In genomic region chr7:101017021-101017461, GRCm38 (mm10) we compare ENCODE assay signal across 10 mouse cellular contexts. TPM values are rescaled to one million over a fixed set of nuclear protein-coding genes. Genes with fewer than 3 reads are reported as not detected.
A peak's percentile ranks its signal among the peaks of the same experiment; 100 is the strongest.
DNase-seq lines count a peak whose midpoint lies in the region; ATAC-seq and TF ChIP-seq lines count a peak whose summit lies in the region.
"Had no signal": no experiment of that assay in that cellular context is flagged by ENCODE, and none has a peak within 500 bp of the region (broad histone marks: within the 10 kb centered on the region; RNA-seq: fewer than 3 reads in every experiment).

No protein-coding gene starts in this region.

- WGBS in heart, embryonic 14.5 days: 76% methylated on average over 7 of the region's 7 CpGs
- WGBS in lung, embryonic 14.5 days: 79% methylated on average over 7 of the region's 7 CpGs
- WGBS in liver, embryonic 12.5 days (ENCODE audit: insufficient replicate concordance): 61% methylated on average over 7 of the region's 7 CpGs
- 86% methylated on average over 7 of the region's 7 CpGs for WGBS in kidney, adult 2 months

- H3K27me3 ChIP-seq in heart, embryonic 14.5 days (ENCODE audit: control insufficient read depth, insufficient read depth, low read length): peaks cover 28% of the 10 kb centered on the region
- H3K27me3 ChIP-seq in lung, embryonic 14.5 days (ENCODE audit: insufficient read depth, low read length): 0 out of 2 replicates have a peak, but pooled peaks cover 8% of the 10 kb centered on the region
- H3K27me3 ChIP-seq in liver, embryonic 12.5 days (replicated peaks): peaks cover 36% of the 10 kb centered on the region
- H3K27me3 ChIP-seq in kidney, adult 2 months (replicated peaks; ENCODE audit: control insufficient read depth, insufficient read depth, low read length): no peaks in the 10 kb centered on the region

- H3K4me2 ChIP-seq in heart, embryonic 14.5 days (ENCODE audit: low read length): no peak overlapping the region
- no peak overlapping the region for H3K4me2 ChIP-seq in lung, embryonic 14.5 days
- no peak overlapping the region for H3K4me2 ChIP-seq in liver, embryonic 12.5 days
- H3K4me2 ChIP-seq: lung, embryonic 15.5 days had no signal

- intact Hi-C loops in heart, postnatal 14 days (cut with DNase I): no loop called here

- DNase-seq in heart, postnatal 14 days: no peak
- DNase-seq in lung, embryonic 14.5 days: peak; percentile 36
- DNase-seq in lung, postnatal 14 days: no peak
- peak; percentile 75 to 83 for DNase-seq in gastrocnemius, adult 8-10 months (ENCODE audit: low spot score in 2 of 2)
- peak; percentile 67 for DNase-seq in right cerebral cortex, postnatal 4 days
- DNase-seq in kidney, adult 2 months: no peak
- DNase-seq: kidney, adult 9 months had no signal

- peak overlapping the region; percentile 21 to 56; a peak in 2 of 4 replicates for H3K27ac ChIP-seq in heart, embryonic 14.5 days (replicated peaks in 1 of 2; ENCODE audit: control insufficient read depth in 1 of 2, insufficient read depth in 1 of 2, low read depth in 2 of 2, low read length in 2 of 2)
- no peak overlapping the region for H3K27ac ChIP-seq in lung, embryonic 14.5 days (ENCODE audit: low read depth)
- H3K27ac ChIP-seq in liver, embryonic 12.5 days: no peak overlapping the region
- H3K27ac ChIP-seq in kidney, adult 2 months (ENCODE audit: insufficient read depth, low read depth, low read length): no peak overlapping the region
- H3K27ac ChIP-seq: lung, embryonic 15.5 days had no signal

- no peak overlapping the region for H3K9ac ChIP-seq in heart, embryonic 14.5 days (ENCODE audit: low read length)
- H3K9ac ChIP-seq in lung, embryonic 14.5 days: no peak overlapping the region
- no peak overlapping the region for H3K9ac ChIP-seq in liver, embryonic 12.5 days
- H3K9ac ChIP-seq: lung, embryonic 15.5 days had no signal

- H3K4me1 ChIP-seq in heart, embryonic 14.5 days (ENCODE audit: control insufficient read depth in 2 of 2, insufficient read depth in 2 of 2, low read length in 2 of 2): peaks cover 5 to 9% of the 10 kb centered on the region in 2 experiments; a peak in 3 of 4 replicates
- peaks cover 9% of the 10 kb centered on the region; the same call in 1 of the 2 replicates for H3K4me1 ChIP-seq in lung, embryonic 14.5 days (ENCODE audit: insufficient read depth)
- peaks cover 14% of the 10 kb centered on the region for H3K4me1 ChIP-seq in liver, embryonic 12.5 days
- H3K4me1 ChIP-seq in kidney, adult 2 months (ENCODE audit: control insufficient read depth, insufficient read depth, low read length): peaks cover 6% of the 10 kb centered on the region

- no peak for TF ChIP-seq CTCF in lung, embryonic 14.5 days (IDR thresholded peaks at IDR 0.05; ENCODE audit: low read depth)
- no peak for TF ChIP-seq CTCF in kidney, adult 2 months (conservative IDR thresholded peaks at IDR 0.05; ENCODE audit: insufficient read depth, insufficient read length, low read depth, low read length)

- no peaks in the 10 kb centered on the region for H3K9me3 ChIP-seq in heart, embryonic 14.5 days (ENCODE audit: control insufficient read depth, low read length)
- H3K9me3 ChIP-seq in lung, embryonic 14.5 days (ENCODE audit: low read depth, low read length): no peaks in the 10 kb centered on the region
- H3K9me3 ChIP-seq in liver, embryonic 12.5 days (replicated peaks): no peaks in the 10 kb centered on the region
- H3K9me3 ChIP-seq: lung, embryonic 15.5 days had no signal

- H3K4me3 ChIP-seq in heart, embryonic 14.5 days (ENCODE audit: control insufficient read depth in 1 of 2, insufficient read depth in 1 of 2, low read depth in 1 of 2, low read length in 2 of 2): no peak overlapping the region
- no peak overlapping the region for H3K4me3 ChIP-seq in lung, embryonic 14.5 days (ENCODE audit: low read depth, low read length)
- H3K4me3 ChIP-seq in liver, embryonic 12.5 days: no peak overlapping the region
- H3K4me3 ChIP-seq in kidney, adult 2 months (ENCODE audit: insufficient read depth, low read depth, low read length): no peak overlapping the region
- H3K4me3 ChIP-seq: lung, embryonic 15.5 days had no signal

- TF ChIP-seq POLR2A in kidney, adult 2 months (IDR thresholded peaks at IDR 0.05; ENCODE audit: low read depth, low read length): no peak

- no peaks in the 10 kb centered on the region for H3K36me3 ChIP-seq in heart, embryonic 14.5 days (ENCODE audit: control insufficient read depth, insufficient read depth, low read length)
- no peaks in the 10 kb centered on the region for H3K36me3 ChIP-seq in lung, embryonic 14.5 days (ENCODE audit: insufficient read depth)
- H3K36me3 ChIP-seq in liver, embryonic 12.5 days: no peaks in the 10 kb centered on the region
- no peaks in the 10 kb centered on the region for H3K36me3 ChIP-seq in kidney, adult 2 months (ENCODE audit: control insufficient read depth, insufficient read depth, low read length)
- H3K36me3 ChIP-seq: lung, embryonic 15.5 days had no signal

- ATAC-seq in heart, embryonic 14.5 days (ENCODE audit: insufficient number of reproducible peaks, insufficient read depth, low FRiP score, low read depth): 0 out of 2 replicates have a peak, but pooled peaks have one; percentile 14
- no peak for ATAC-seq in lung, embryonic 14.5 days (ENCODE audit: insufficient read depth)
- ATAC-seq in liver, embryonic 12.5 days: no peak

RNA-seq across cellular contexts. Expression of gene P2ry2, which starts 4.4 kb away (rescaled TPM):
- 1.8 and 2.5 TPM in 2 replicates for polyA plus RNA-seq in heart, embryonic 14.5 days (2014; fragmentation: Nextera tagmentation; extraction: Ambion mirVana)
- total RNA-seq in heart, postnatal 14 days (2021): 10 to 100 TPM; 20.6 to 22.1 TPM
- polyA plus RNA-seq in lung, embryonic 14.5 days (2014; fragmentation: Nextera tagmentation; extraction: Ambion mirVana): 3.4 and 3.5 TPM in 2 replicates
- 10 to 100 TPM; 25.4 to 36.1 (median 33.0) TPM for total RNA-seq in gastrocnemius, adult 8-10 months (2022)
- polyA plus RNA-seq in liver, embryonic 12.5 days (2016; fragmentation: Nextera tagmentation; extraction: Ambion mirVana): 1.2 TPM in 2 replicates
- polyA plus RNA-seq in kidney, adult 2 months (2012; rRNA removed): 15.0 and 16.9 TPM in 2 replicates

RNA-seq across cellular contexts. Expression of gene P2ry6, which starts 42.6 kb away (rescaled TPM):
- 4.3 and 5.4 TPM in 2 replicates for polyA plus RNA-seq in heart, embryonic 14.5 days (2014; fragmentation: Nextera tagmentation; extraction: Ambion mirVana)
- total RNA-seq in heart, postnatal 14 days (2021): 1 to 10 TPM; 4.1 to 4.5 TPM
- 9.4 and 10.9 TPM in 2 replicates for polyA plus RNA-seq in lung, embryonic 14.5 days (2014; fragmentation: Nextera tagmentation; extraction: Ambion mirVana)
- 1 to 10 TPM in 2 of 4 experiments, under 1 TPM in 2; 0.53 to 1.2 (median 0.94) TPM for total RNA-seq in gastrocnemius, adult 8-10 months (2022)
- 3.4 and 3.6 TPM in 2 replicates for polyA plus RNA-seq in liver, embryonic 12.5 days (2016; fragmentation: Nextera tagmentation; extraction: Ambion mirVana)
- 7.6 and 9.6 TPM in 2 replicates for polyA plus RNA-seq in kidney, adult 2 months (2012; rRNA removed)

Comparison
In these comparisons a context has a peak if more than half of its experiments do, and no peak if none do; other contexts are left out.
1. DNase-seq: peak in lung, embryonic 14.5 days (single experiment), gastrocnemius, adult 8-10 months (2 of 2) and right cerebral cortex, postnatal 4 days (single experiment); none in heart, postnatal 14 days (0 of 2), lung, postnatal 14 days (single experiment) and kidney, adult 2 months (single experiment).
2. H3K27ac ChIP-seq: peak in heart, embryonic 14.5 days (2 of 2); none in lung, embryonic 14.5 days (single experiment), liver, embryonic 12.5 days (single experiment) and kidney, adult 2 months (single experiment).